Mouse (Mus musculus): ENCODE results near the gene Pcsk4.

Pcsk4 gene

GRCm38 (mm10) chr10:80329273-80330081 lies at the start of gene Pcsk4, which contains the start of gene Reep6:
Gene Pcsk4 (minus strand): TSS chr10:80329498.
Gene Reep6 (plus strand): TSS chr10:80329953.
- peak; percentile 98 for DNase-seq

- no peak for DNase-seq
These were observed 48.4 kb upstream of the Pcsk4 start for GRCm38 (mm10) chr10:80377716-80378115.

GRCm38 (mm10) chr10:80376160-80376559 lies 46.9 kb upstream of the Pcsk4 start:
- DNase-seq = peak; percentile 93

- DNase-seq = peak; percentile 90
These were observed 44.8 kb upstream of the Pcsk4 start for GRCm38 (mm10) chr10:80374063-80374462.

DNA sequence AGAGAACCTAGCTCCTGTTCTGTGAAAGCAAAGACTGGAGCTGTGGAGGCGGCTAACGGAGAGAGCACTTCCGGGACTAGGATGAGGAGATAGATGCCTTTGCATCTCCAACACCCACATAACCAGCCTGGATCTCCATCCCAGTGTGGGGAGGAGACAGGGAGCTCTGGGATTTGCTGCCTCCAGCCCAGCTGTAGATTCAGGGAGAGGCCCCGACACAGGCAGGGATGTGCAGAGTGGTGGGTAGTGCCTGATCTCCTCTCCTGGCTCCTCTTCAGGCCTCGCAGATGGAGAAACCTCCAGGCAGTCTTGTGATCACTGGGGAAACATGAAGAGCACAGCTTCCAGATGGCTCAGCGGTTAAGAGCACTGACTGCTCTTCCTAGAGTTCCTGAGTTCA lies 43.4 kb upstream of the Pcsk4 start:
- no peak for DNase-seq

DNA sequence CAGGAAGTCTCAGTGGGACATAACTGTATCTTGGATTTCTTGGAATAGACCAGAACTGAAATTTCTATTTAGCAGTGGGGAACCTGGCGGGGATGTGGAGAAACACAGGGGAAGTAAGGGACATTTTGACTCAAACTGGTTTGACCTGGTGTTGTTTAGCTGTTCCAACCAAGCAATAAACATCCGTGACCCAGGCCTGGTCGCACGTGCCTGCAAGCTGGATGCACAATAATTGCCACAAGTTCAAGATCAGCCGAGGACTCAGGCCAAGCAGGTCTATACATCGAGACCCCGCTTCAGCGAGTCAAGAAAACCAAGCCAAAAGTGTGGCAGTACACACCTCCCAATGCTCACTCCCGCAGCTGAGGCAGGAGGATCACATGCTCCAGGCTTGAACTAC lies 42.7 kb upstream of the Pcsk4 start:
- no peak for DNase-seq

GRCm38 (mm10) chr10:80371411-80371966 lies 42.2 kb upstream of the Pcsk4 start:
- DNase-seq = peak; percentile 83

- no peak for DNase-seq
These were observed 40.9 kb upstream of the Pcsk4 start for GRCm38 (mm10) chr10:80369995-80370747.

- DNase-seq = no peak
These were observed 39.1 kb upstream of the Pcsk4 start for GRCm38 (mm10) chr10:80368392-80368791.

GRCm38 (mm10) chr10:80367954-80368353 lies 38.7 kb upstream of the Pcsk4 start:
- DNase-seq = no peak

DNA sequence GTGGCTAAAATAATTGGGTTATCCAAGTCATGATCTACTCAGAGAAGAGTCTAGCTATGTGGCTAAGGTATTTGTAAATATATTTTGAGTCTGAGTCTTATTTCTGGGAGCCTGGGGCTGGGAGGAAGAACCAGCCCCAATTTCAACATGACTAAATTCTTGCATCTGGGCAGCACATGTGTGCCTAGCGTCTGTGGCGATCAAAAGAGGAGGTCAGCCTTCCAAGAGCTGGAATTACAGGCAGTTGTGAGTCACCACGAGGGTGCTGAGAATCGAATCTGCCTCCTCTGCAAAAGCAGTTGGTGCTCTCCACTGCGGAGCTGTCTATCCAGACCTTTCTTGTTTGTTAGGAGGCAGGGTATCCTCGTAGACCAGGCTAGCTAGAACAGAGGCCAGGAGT lies 36.4 kb upstream of the Pcsk4 start:
- DNase-seq = no peak

- DNase-seq = no peak
These were observed 34.4 kb upstream of the Pcsk4 start for GRCm38 (mm10) chr10:80363734-80364133.

GRCm38 (mm10) chr10:80357994-80358639 lies 28.8 kb upstream of the Pcsk4 start:
- peak; percentile 83 for DNase-seq

- DNase-seq = peak; percentile 66
These were observed 28.0 kb upstream of the Pcsk4 start for GRCm38 (mm10) chr10:80357336-80357735.

- no peak for DNase-seq
These were observed 27.4 kb upstream of the Pcsk4 start for GRCm38 (mm10) chr10:80356737-80357136.

DNA sequence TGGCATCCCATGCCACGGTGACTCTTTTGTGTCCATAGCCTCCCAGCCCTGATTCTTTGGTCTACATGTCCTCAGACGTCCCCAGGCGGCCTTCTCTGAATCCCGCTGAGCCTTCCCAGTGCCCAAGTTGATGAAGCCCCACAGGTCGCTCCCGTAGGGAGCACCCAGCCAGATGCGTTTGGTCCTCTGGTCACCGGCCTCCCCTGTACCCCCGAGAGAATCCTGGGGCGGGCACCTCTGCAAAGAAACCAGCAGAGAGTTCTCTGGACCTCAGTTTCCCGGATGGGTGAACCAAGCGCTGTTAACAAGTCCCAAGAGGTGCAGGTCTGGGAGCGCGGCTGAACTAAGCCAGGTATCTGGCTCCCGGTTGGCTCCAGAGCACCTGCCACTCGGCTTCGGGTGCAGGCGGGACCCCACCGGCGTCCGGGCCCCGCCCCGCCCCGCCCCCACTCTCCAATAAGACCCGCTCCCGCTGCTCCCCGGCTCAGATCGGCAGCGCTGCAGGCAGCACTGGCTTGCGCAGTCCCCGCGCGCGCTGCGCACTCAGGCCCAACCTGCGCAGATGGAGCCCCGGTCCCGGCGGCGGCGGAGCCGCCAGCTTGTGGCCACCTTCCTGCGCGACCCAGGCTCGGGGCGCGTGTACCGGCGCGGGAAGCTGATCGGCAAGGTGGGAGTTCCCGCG lies 26.8 kb upstream of the Pcsk4 start, which contains the start of gene Plk5:
Gene Plk5 (plus strand): TSS at position 459 of the 682 bp plus-strand sequence.
- peak; percentile 78 for DNase-seq

DNA sequence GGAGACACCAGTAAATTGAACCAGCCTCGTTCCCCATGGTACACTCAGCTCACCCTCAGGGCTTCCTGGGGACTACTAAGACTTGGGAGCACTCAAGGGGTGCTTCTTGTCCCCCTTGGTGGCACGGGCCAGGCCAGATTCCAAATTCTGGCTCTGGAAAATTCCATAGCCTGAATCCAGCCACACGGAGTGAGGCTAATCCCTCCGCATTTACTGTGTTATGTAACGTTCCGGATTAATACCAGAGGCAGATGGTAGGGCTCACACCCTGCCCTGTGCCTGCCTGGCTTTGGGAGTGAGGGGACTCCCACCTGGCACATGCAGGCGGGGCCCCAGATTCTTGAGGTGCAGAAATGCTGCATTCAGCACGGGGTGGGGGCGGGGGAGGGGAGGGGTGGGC lies 26.1 kb upstream of the Pcsk4 start:
- peak; percentile 91 for DNase-seq

- no peak for DNase-seq
These were observed 23.4 kb upstream of the Pcsk4 start for GRCm38 (mm10) chr10:80352727-80353126.

- no peak for DNase-seq
These were observed 22.6 kb upstream of the Pcsk4 start for GRCm38 (mm10) chr10:80351896-80352295.

DNA sequence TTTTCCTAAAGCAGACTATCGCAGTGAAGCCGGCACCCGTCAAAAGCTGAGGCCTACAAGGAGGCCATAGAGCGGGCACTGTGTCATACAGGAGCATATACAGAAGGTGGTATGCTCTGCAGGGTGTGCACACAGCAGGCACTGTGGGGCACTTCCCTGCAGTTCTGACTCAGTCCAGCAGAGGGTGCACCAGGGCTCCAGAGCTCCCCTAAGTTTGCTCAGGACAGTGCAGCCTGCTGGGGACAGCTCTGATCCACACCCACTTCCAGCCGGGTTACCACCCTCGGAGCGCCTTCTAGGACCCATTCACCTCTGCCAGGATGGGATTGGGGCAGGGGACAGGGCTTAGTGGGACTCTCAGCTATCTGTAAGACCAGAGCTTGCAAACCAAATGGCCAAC lies 21.0 kb upstream of the Pcsk4 start:
- DNase-seq = peak; percentile 87

DNA sequence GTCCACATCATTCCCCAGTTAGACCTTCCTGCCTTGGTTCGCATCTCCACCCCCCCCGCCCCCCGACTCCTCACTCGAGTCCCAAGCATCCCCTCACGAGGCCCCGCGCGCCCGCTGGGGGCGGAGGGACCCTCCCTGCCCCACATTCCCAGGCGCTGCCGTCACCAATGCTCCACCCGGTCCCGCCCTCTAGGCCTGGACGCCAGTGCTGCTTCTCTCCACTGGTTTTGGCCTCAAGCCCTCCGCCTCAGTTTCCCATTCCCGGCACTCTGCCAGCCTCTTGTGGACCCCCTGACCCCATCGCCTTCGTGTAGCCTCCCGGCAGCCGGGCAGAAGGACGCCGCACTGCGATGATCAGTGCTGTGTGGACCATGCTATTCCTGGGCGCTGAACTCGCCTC lies 19.7 kb upstream of the Pcsk4 start:
- DNase-seq = no peak

DNA sequence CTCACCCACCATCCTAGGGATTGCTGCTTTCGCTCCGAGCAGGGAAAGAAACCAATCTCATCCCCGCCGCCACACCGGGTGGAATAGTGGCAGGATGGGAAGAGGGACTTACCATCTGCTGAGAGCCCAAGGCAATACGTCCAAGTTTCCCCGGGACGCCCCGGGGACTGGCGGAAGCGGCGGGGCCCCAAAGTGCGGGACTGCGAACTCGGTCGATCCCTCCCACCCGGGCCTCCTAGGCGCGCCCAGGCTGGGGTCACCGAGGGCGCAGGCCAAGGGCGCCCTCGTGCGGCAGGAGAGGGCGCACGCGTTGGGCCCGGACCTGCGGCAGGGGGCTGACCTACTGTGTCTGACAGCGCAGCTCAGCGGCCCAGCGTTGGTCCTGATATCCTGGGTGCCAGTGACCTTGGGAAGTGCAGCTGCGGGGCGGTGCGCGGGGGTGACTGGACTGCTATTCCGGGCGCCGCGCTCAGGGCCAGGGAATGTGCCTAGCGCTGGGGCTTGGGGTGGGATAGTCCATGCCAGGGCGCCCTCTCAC lies 19.0 kb upstream of the Pcsk4 start, which contains the start of gene Adamtsl5:
Gene Adamtsl5 (minus strand): TSS at position 169 of the 538 bp plus-strand sequence.
- no peak for DNase-seq

Data from cerebellum, adult 9-10 months (tissue).